Mouse (Mus musculus) intestine, postnatal 0 days (tissue): Measurements from ENCODE around the gene H2-T22. TPM values are rescaled to one million over a fixed set of nuclear protein-coding genes. Genes with fewer than 3 reads are reported as not detected.

ENCODE experiments used
- ATAC-seq: fragments of 200-750 bp; cut with Nextera tagmentation; 2 replicates; pipeline ENCODE4 v1.8.0; 2017; ENCODE audit warnings: mild to moderate bottlenecking, moderate TSS enrichment, moderate library complexity
- H3K27ac ChIP-seq: fragments of 300-500 bp; sonication (generic); 2 replicates; pipeline ENCODE4 v1.5.1; 2014; ENCODE audit warnings: mild to moderate bottlenecking, low read depth, low read length, moderate library complexity
- H3K27me3 ChIP-seq: fragments of 300-500 bp; sonication (generic); replicated peaks from 2 replicates; pipeline ENCODE4 v1.6.1; 2014; ENCODE audit warnings: low read length, mixed read lengths; ENCODE audit not compliant: control insufficient read depth, insufficient read depth
- H3K36me3 ChIP-seq: fragments of 300-500 bp; sonication (generic); 2 replicates; pipeline ENCODE4 v1.6.1; 2014; ENCODE audit warnings: mild to moderate bottlenecking, moderate library complexity; ENCODE audit not compliant: control insufficient read depth, insufficient read depth
- H3K4me1 ChIP-seq: fragments of 300-500 bp; sonication (generic); replicated peaks from 2 replicates; pipeline ENCODE4 v1.6.1; 2014; ENCODE audit warnings: antibody characterized with exemption, low read length, mixed read lengths; ENCODE audit not compliant: control insufficient read depth, insufficient read depth
- H3K4me2 ChIP-seq: fragments of 300-500 bp; sonication (generic); replicated peaks from 2 replicates; pipeline ENCODE4 v1.6.1; 2014; ENCODE audit warnings: low read depth, mild to moderate bottlenecking, moderate library complexity
- H3K4me3 ChIP-seq: fragments of 300-500 bp; sonication (generic); 2 replicates; pipeline ENCODE4 v1.5.1; 2014; ENCODE audit warnings: low read depth, low read length
- H3K9ac ChIP-seq: fragments of 300-500 bp; sonication (generic); 2 replicates; pipeline ENCODE4 v1.6.1; 2014; ENCODE audit warnings: mild to moderate bottlenecking, low read depth, low read length
- H3K9me3 ChIP-seq: fragments of 300-500 bp; sonication (generic); 2 replicates; pipeline ENCODE4 v1.6.1; 2016; ENCODE audit warnings: mixed run types; ENCODE audit not compliant: control insufficient read depth
- CTCF ChIP-seq: sonication (generic); IDR thresholded peaks from 2 replicates; pipeline ENCODE4 v1.5.1; 2016; ENCODE audit warnings: low read depth, mild to moderate bottlenecking, control low read depth, antibody characterized with exemption, moderate library complexity
- WGBS: fragments of 180-500 bp; shearing (Covaris S2); extraction: QIAGEN DNeasy Blood & Tissue Kit; methylation state at CpG from one replicate; pipeline ENCODE4 v1.1.7; 2014; 5-methylcytosine and 5-hydroxymethylcytosine counted together
- polyA plus RNA-seq: library from polyadenylated mRNA; unstranded; fragments of >200 nt; fragmentation: Nextera tagmentation; extraction: Ambion mirVana; gene quantifications from 2 replicates; pipeline ENCODE4 v1.2.1, GENCODE M21; 2015

The H2-T22 gene
- polyA plus RNA-seq, 1 experiment from 2014 or later, result 21.2 TPM

DNA sequence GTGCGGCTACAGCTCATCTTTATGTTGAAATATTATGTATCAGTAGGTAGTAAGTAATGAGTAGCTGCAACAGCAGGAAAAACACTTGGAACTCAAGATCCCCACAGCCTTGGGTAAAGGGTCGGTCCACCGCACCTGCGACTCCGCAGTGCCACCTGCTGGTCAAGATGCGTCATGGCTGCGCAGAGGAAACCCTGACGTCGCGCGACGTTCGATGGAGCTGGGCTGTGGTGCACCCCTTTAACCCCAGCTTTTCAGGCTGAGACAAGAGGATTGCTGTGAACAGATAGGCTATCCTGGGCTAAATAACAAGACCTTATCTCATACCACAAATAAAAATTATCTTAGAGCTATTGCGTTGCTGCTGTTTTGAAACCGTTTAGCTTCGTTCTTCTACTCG, 48.9 kb downstream of the H2-T22 start:
- Histone ChIP-seq H3K9me3 (no peaks in the 10 kb centered on the region), H3K27me3 (no peaks in the 10 kb centered on the region), H3K27ac (no peak overlapping the region), H3K36me3 (peaks cover 2% of the 10 kb centered on the region; the same call in 1 of the 2 replicates), H3K4me3 (peak overlapping the region; percentile 42; the same call in 1 of the 2 replicates), H3K9ac (no peak overlapping the region), H3K4me2 (peak overlapping the region; percentile 60), H3K4me1 (peaks cover 8% of the 10 kb centered on the region)
- ATAC-seq, result peak; percentile 61
- TF ChIP-seq CTCF, result peak; percentile 100
- WGBS, result 5% methylated on average over 17 of the region's 17 CpGs

DNA sequence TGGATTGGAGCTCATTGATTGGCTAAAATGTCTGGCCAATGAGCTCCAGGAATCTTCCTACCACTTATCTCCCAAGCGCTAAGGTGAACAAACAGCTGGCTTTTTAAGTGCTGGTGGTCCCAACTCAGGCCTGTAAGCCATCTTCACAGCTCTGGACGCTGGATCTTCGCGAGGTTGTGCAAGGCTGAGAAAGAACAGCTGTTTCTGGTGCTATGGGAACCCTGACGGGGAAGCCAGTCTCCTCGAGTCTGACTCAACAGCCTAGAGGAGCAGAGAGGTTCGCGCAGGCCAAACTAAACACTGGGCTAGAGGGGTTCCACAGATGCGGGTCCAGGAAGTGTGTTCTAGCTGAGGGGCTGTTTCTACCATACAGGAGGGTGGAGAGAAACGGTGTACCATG, 50.8 kb downstream of the H2-T22 start:
- WGBS, result 28% methylated on average over 10 of the region's 10 CpGs
- Histone ChIP-seq H3K9me3 (no peaks in the 10 kb centered on the region), H3K4me2 (no peak overlapping the region), H3K4me3 (no peak overlapping the region), H3K27ac (no peak overlapping the region), H3K27me3 (no peaks in the 10 kb centered on the region), H3K4me1 (no peaks in the 10 kb centered on the region), H3K36me3 (peaks cover 18% of the 10 kb centered on the region; the same call in 1 of the 2 replicates), H3K9ac (no peak overlapping the region)
- TF ChIP-seq CTCF, result no peak
- ATAC-seq, result no peak; the same call in 1 of the 2 replicates

Other genes with a start within 250 kb of the H2-T22 start
- gene Ier3, start 221.1 kb downstream of the H2-T22 start, polyA plus RNA-seq, result 34.6 and 36.9 TPM in 2 replicates
- 56.4 and 57.8 TPM in 2 replicates for gene Flot1, start 219.5 kb downstream of the H2-T22 start, polyA plus RNA-seq
- 233 and 240 TPM in 2 replicates for gene Tubb5, start 204.4 kb downstream of the H2-T22 start, polyA plus RNA-seq
- 2.3 and 2.7 TPM in 2 replicates for gene Mdc1, start 201.2 kb downstream of the H2-T22 start, polyA plus RNA-seq
- gene Nrm, start 181.4 kb downstream of the H2-T22 start, polyA plus RNA-seq, result 19.8 and 20.6 TPM in 2 replicates
- 15.2 and 15.6 TPM in 2 replicates for gene Ppp1r18, start 177.2 kb downstream of the H2-T22 start, polyA plus RNA-seq
- gene Dhx16, start 162.9 kb downstream of the H2-T22 start, polyA plus RNA-seq, result 17.2 and 18.1 TPM in 2 replicates
- gene 2310061I04Rik, start 145.3 kb downstream of the H2-T22 start, polyA plus RNA-seq, result 31.5 and 32.3 TPM in 2 replicates
- gene Atat1, start 132.7 kb downstream of the H2-T22 start, polyA plus RNA-seq, result 11.0 and 11.9 TPM in 2 replicates
- gene Mrps18b, start 126.4 kb downstream of the H2-T22 start, polyA plus RNA-seq, result 81.6 and 85.7 TPM in 2 replicates
- 13.8 and 14.3 TPM in 2 replicates for gene Ppp1r10, start 126.3 kb downstream of the H2-T22 start, polyA plus RNA-seq
- gene Abcf1, start 73.0 kb downstream of the H2-T22 start, polyA plus RNA-seq, result 84.1 and 91.1 TPM in 2 replicates
- 29.4 and 33.9 TPM in 2 replicates for gene Gnl1, start 62.9 kb downstream of the H2-T22 start, polyA plus RNA-seq
- 9.4 and 9.6 TPM in 2 replicates for gene Prr3, start 62.5 kb downstream of the H2-T22 start, polyA plus RNA-seq
- gene H2-T24, start 22.2 kb downstream of the H2-T22 start, polyA plus RNA-seq, result 1.4 and 1.5 TPM in 2 replicates
- gene H2-T23, start 9.9 kb downstream of the H2-T22 start, polyA plus RNA-seq, result 68.3 and 71.7 TPM in 2 replicates
- 2.8 and 3.1 TPM in 2 replicates for gene Gm6034, start 214 bp upstream of the H2-T22 start, polyA plus RNA-seq
- gene Gm11127, start 15.6 kb upstream of the H2-T22 start, polyA plus RNA-seq, result 84.2 and 86.5 TPM in 2 replicates
- 0.17 TPM in 1 of 2 replicates, not detected in the other for gene Gm19684, start 78.9 kb upstream of the H2-T22 start, polyA plus RNA-seq
- 0.93 and 1.3 TPM in 2 replicates for gene Gm7030, start 86.7 kb upstream of the H2-T22 start, polyA plus RNA-seq
- 28.7 and 31.1 TPM in 2 replicates for gene Gm8909, start 125.8 kb upstream of the H2-T22 start, polyA plus RNA-seq
- gene H2-T3, start 147.5 kb upstream of the H2-T22 start, polyA plus RNA-seq, result 53.3 and 65.3 TPM in 2 replicates
- 103 and 110 TPM in 2 replicates for gene Rpp21, start 215.3 kb upstream of the H2-T22 start, polyA plus RNA-seq
- gene Trim39, start 229.5 kb upstream of the H2-T22 start, polyA plus RNA-seq, result 4.2 and 5.7 TPM in 2 replicates
- not detected in 2 replicates for gene H2-M10.2, start 243.7 kb upstream of the H2-T22 start, polyA plus RNA-seq